Mouse (Mus musculus) ES-E14 (cell line): Measurements from ENCODE around the gene Slc39a11.

ENCODE experiments used
- CHD2 ChIP-seq: IDR thresholded peaks from 2 replicates; pipeline ENCODE4 v1.6.1; 2014; ENCODE audit warnings: mild to moderate bottlenecking, low read depth, low read length, inconsistent platforms
- HCFC1 ChIP-seq: IDR thresholded peaks from 2 replicates; pipeline ENCODE4 v1.6.1; 2012; ENCODE audit warnings: low read length, inconsistent platforms, borderline replicate concordance; ENCODE audit not compliant: insufficient read depth
- MAFK ChIP-seq: IDR thresholded peaks from 2 replicates; pipeline ENCODE4 v1.6.1; 2014; ENCODE audit warnings: mild to moderate bottlenecking, low read depth, low read length, inconsistent platforms; ENCODE audit not compliant: insufficient read depth
- ZNF384 ChIP-seq: IDR thresholded peaks from 2 replicates; pipeline ENCODE4 v1.6.1; 2012; ENCODE audit warnings: low read depth, low read length, inconsistent platforms

GRCm38 (mm10) chr11:113510249-113510648 lies 139.6 kb downstream of the Slc39a11 start:
- TF ChIP-seq HCFC1 (no peak), CHD2 (no peak), MAFK (no peak), ZNF384 (no peak)
